Mouse (Mus musculus) midbrain, embryonic 16.5 days (tissue): ENCODE results near the gene Scd2. TPM values are rescaled to one million over a fixed set of nuclear protein-coding genes. Genes with fewer than 3 reads are reported as not detected.
"Not testable (repeated sequence)": the region's sequence is repeated elsewhere in the genome, so short reads cannot be mapped to it uniquely, and the experiment has no call there.

Experiments used
- ATAC-seq: fragments of 200-750 bp; cut with Nextera tagmentation; 2 replicates; pipeline ENCODE4 v1.8.0; 2017; ENCODE audit warnings: moderate TSS enrichment
- H3K27ac ChIP-seq: fragments of 300-500 bp; sonication (generic); 2 replicates; pipeline ENCODE4 v1.5.1; 2014; ENCODE audit warnings: mild to moderate bottlenecking, low read length, mixed read lengths
- H3K27me3 ChIP-seq: fragments of 300-500 bp; sonication (generic); 2 replicates; pipeline ENCODE4 v1.6.1; 2014; ENCODE audit warnings: low read depth, low read length, mixed read lengths; ENCODE audit not compliant: control insufficient read depth, insufficient read depth
- H3K36me3 ChIP-seq: fragments of 300-500 bp; sonication (generic); 2 replicates; pipeline ENCODE4 v1.6.1; 2014; ENCODE audit warnings: mild to moderate bottlenecking, low read length, moderate library complexity, mixed read lengths; ENCODE audit not compliant: control insufficient read depth, insufficient read depth
- H3K4me1 ChIP-seq: fragments of 300-500 bp; sonication (generic); 2 replicates; pipeline ENCODE4 v1.6.1; 2014; ENCODE audit warnings: mild to moderate bottlenecking, low read length, mixed read lengths; ENCODE audit not compliant: control insufficient read depth, insufficient read depth
- H3K4me2 ChIP-seq: fragments of 300-500 bp; sonication (generic); 2 replicates; pipeline ENCODE4 v1.6.1; 2014; ENCODE audit warnings: mild to moderate bottlenecking, low read length, mixed read lengths
- H3K4me3 ChIP-seq: fragments of 300-500 bp; sonication (generic); 2 replicates; pipeline ENCODE4 v1.5.1; 2014; ENCODE audit warnings: low read depth, mild to moderate bottlenecking, low read length, moderate library complexity, mixed read lengths
- H3K9ac ChIP-seq: fragments of 300-500 bp; sonication (generic); 2 replicates; pipeline ENCODE4 v1.6.1; 2014; ENCODE audit warnings: low read depth, low read length, mixed read lengths
- H3K9me3 ChIP-seq: fragments of 300-500 bp; sonication (generic); replicated peaks from 2 replicates; pipeline ENCODE4 v1.6.1; 2014; ENCODE audit warnings: mild to moderate bottlenecking, low read length, mixed read lengths; ENCODE audit not compliant: control insufficient read depth, poor library complexity, severe bottlenecking
- WGBS: fragments of 180-500 bp; shearing (Covaris S2); extraction: QIAGEN DNeasy Blood & Tissue Kit; methylation state at CpG from one replicate; pipeline ENCODE4 v1.1.7; 2014; 5-methylcytosine and 5-hydroxymethylcytosine counted together
- polyA plus RNA-seq: library from polyadenylated mRNA; unstranded; fragments of >200 nt; fragmentation: Nextera tagmentation; extraction: Ambion mirVana; gene quantifications from 2 replicates; pipeline ENCODE4 v1.2.1, GENCODE M21; 2015

Gene Scd2
- polyA plus RNA-seq, 1 experiment from 2014 or later: 311 TPM

GRCm38 (mm10) chr19:44254106-44254505, 39.4 kb upstream of the Scd2 start:
- H3K9me3 ChIP-seq, H3K4me1 ChIP-seq, H3K4me2 ChIP-seq, H3K27me3 ChIP-seq, H3K4me3 ChIP-seq, H3K9ac ChIP-seq, H3K36me3 ChIP-seq, ATAC-seq, H3K27ac ChIP-seq: not testable (repeated sequence)
- 98% methylated on average over 2 of the region's 4 CpGs for WGBS

- Histone ChIP-seq H3K27me3 (no peaks in the 10 kb centered on the region), H3K4me1 (no peaks in the 10 kb centered on the region), H3K4me3 (no peak overlapping the region), H3K9me3 (no peaks in the 10 kb centered on the region), H3K36me3 (no peaks in the 10 kb centered on the region), H3K27ac (no peak overlapping the region), H3K4me2 (no peak overlapping the region), H3K9ac (no peak overlapping the region)
- 94% methylated on average over 13 of the region's 13 CpGs for WGBS
- ATAC-seq: no peak
Measured at GRCm38 (mm10) chr19:44257377-44257966, 36.0 kb upstream of the Scd2 start.

GRCm38 (mm10) chr19:44259484-44259883, 34.0 kb upstream of the Scd2 start:
- Histone ChIP-seq H3K9me3 (no peaks in the 10 kb centered on the region), H3K27ac (no peak overlapping the region), H3K4me3 (no peak overlapping the region), H3K9ac (no peak overlapping the region), H3K36me3 (no peaks in the 10 kb centered on the region), H3K4me2 (no peak overlapping the region), H3K4me1 (no peaks in the 10 kb centered on the region), H3K27me3 (no peaks in the 10 kb centered on the region)
- ATAC-seq: no peak
- 72% methylated on average over 4 of the region's 4 CpGs for WGBS

- H3K4me3 ChIP-seq: no peak overlapping the region
- no peaks in the 10 kb centered on the region for H3K9me3 ChIP-seq
- H3K27ac ChIP-seq: no peak overlapping the region
- ATAC-seq: no peak
- no peak overlapping the region for H3K9ac ChIP-seq
- H3K36me3 ChIP-seq: no peaks in the 10 kb centered on the region
- no peaks in the 10 kb centered on the region for H3K4me1 ChIP-seq
- WGBS: 82% methylated on average over 5 of the region's 5 CpGs
- no peak overlapping the region for H3K4me2 ChIP-seq
- no peaks in the 10 kb centered on the region for H3K27me3 ChIP-seq
Measured at GRCm38 (mm10) chr19:44260487-44260886, 33.0 kb upstream of the Scd2 start.

- Histone ChIP-seq H3K4me1 (peaks cover 5% of the 10 kb centered on the region), H3K4me3 (no peak overlapping the region), H3K4me2 (no peak overlapping the region), H3K27me3 (no peaks in the 10 kb centered on the region), H3K36me3 (no peaks in the 10 kb centered on the region), H3K9me3 (no peaks in the 10 kb centered on the region), H3K27ac (no peak overlapping the region), H3K9ac (no peak overlapping the region)
- 57% methylated on average over 7 of the region's 7 CpGs for WGBS
- ATAC-seq: no peak
Measured at GRCm38 (mm10) chr19:44261774-44262173, 31.7 kb upstream of the Scd2 start.

GRCm38 (mm10) chr19:44263581-44263980, 29.9 kb upstream of the Scd2 start:
- WGBS: 79% methylated on average over 3 of the region's 3 CpGs
- ATAC-seq: no peak
- Histone ChIP-seq H3K36me3 (no peaks in the 10 kb centered on the region), H3K27ac (no peak overlapping the region), H3K9ac (no peak overlapping the region), H3K4me2 (no peak overlapping the region), H3K4me3 (no peak overlapping the region), H3K9me3 (no peaks in the 10 kb centered on the region), H3K27me3 (no peaks in the 10 kb centered on the region), H3K4me1 (peaks cover 13% of the 10 kb centered on the region)

- H3K4me3 ChIP-seq: no peak overlapping the region
- 78% methylated on average over 9 of the region's 9 CpGs for WGBS
- H3K36me3 ChIP-seq: no peaks in the 10 kb centered on the region
- H3K4me2 ChIP-seq: no peak overlapping the region
- no peaks in the 10 kb centered on the region for H3K9me3 ChIP-seq
- ATAC-seq: no peak
- no peak overlapping the region for H3K9ac ChIP-seq
- H3K27ac ChIP-seq: no peak overlapping the region
- peaks cover 13% of the 10 kb centered on the region for H3K4me1 ChIP-seq
- no peaks in the 10 kb centered on the region for H3K27me3 ChIP-seq
Measured at GRCm38 (mm10) chr19:44264226-44264625, 29.2 kb upstream of the Scd2 start.

- ATAC-seq: no peak
- H3K4me3 ChIP-seq: no peak overlapping the region
- WGBS: 44% methylated on average over 7 of the region's 7 CpGs
Measured at GRCm38 (mm10) chr19:44265300-44265699, 28.2 kb upstream of the Scd2 start.

GRCm38 (mm10) chr19:44265911-44266337, 27.6 kb upstream of the Scd2 start:
- Histone ChIP-seq H3K27ac (no peak overlapping the region), H3K9me3 (no peaks in the 10 kb centered on the region), H3K27me3 (no peaks in the 10 kb centered on the region), H3K4me1 (peaks cover 13% of the 10 kb centered on the region), H3K36me3 (no peaks in the 10 kb centered on the region), H3K4me2 (no peak overlapping the region), H3K4me3 (no peak overlapping the region), H3K9ac (no peak overlapping the region)
- WGBS: 17% methylated on average over 5 of the region's 5 CpGs
- no peak for ATAC-seq

More at GRCm38 (mm10) chr19:44265300-44265699, 28.2 kb upstream of the Scd2 start:
- no peak overlapping the region for H3K27ac ChIP-seq
- H3K4me1 ChIP-seq: peaks cover 13% of the 10 kb centered on the region
- H3K4me2 ChIP-seq: no peak overlapping the region
- no peaks in the 10 kb centered on the region for H3K9me3 ChIP-seq
- no peaks in the 10 kb centered on the region for H3K36me3 ChIP-seq
- H3K27me3 ChIP-seq: no peaks in the 10 kb centered on the region
- no peak overlapping the region for H3K9ac ChIP-seq
